Mouse (Mus musculus) CH12.LX (cell line): ENCODE data around the gene Nr1h4. TPM values are rescaled to one million over a fixed set of nuclear protein-coding genes. Genes with fewer than 3 reads are reported as not detected.

Experiments
- DNase-seq: peaks from one replicate; pipeline ENCODE4 v3.0.0-alpha.2; 2013; ENCODE audit errors: extremely low read depth
- H3K27ac ChIP-seq: 2 replicates; pipeline ENCODE4 v1.5.1; 2012; ENCODE audit warnings: low read depth, mild to moderate bottlenecking, control low read depth, moderate library complexity; ENCODE audit not compliant: insufficient read depth
- H3K27me3 ChIP-seq: replicated peaks from 2 replicates; pipeline ENCODE3; 2012; ENCODE audit warnings: inconsistent platforms
- H3K36me3 ChIP-seq, 2 experiments: replicated peaks in 1 of 2; 2 replicates each; pipeline versions ENCODE3 to v1.6.1; 2012; ENCODE audit warnings: inconsistent platforms in 1 of 2, low read length in 1 of 2, mild to moderate bottlenecking in 1 of 2, mixed read lengths in 1 of 2, moderate library complexity in 1 of 2; ENCODE audit not compliant: control insufficient read depth in 1 of 2, insufficient read depth in 1 of 2
- H3K4me1 ChIP-seq, 2 experiments: 2 replicates each; pipeline ENCODE4 v1.6.1; 2012; ENCODE audit warnings: inconsistent platforms in 1 of 2, moderate library complexity in 1 of 2; ENCODE audit not compliant: insufficient read depth in 2 of 2, control insufficient read depth in 1 of 2
- H3K4me2 ChIP-seq: 2 replicates; pipeline ENCODE4 v1.6.1; 2012; ENCODE audit warnings: low read depth, mild to moderate bottlenecking, control low read depth; ENCODE audit not compliant: poor library complexity, insufficient read depth, severe bottlenecking
- H3K4me3 ChIP-seq, 3 experiments: fragments of 150-350 bp in 1 of 3; sonication (generic) in 1 of 3; replicated peaks in 1 of 3; 2 replicates each; pipeline versions ENCODE3 to v1.5.1; 2011 to 2012; ENCODE audit warnings: low read depth in 2 of 3, low read length in 2 of 3, mild to moderate bottlenecking in 2 of 3, moderate library complexity in 2 of 3, control low read depth in 1 of 3, improper control_type of control experiment in 1 of 3, inconsistent platforms in 1 of 3, mixed read lengths in 1 of 3; ENCODE audit not compliant: poor library complexity in 1 of 3
- H3K79me2 ChIP-seq: replicated peaks from 2 replicates; pipeline ENCODE4 v1.6.1; 2012; ENCODE audit warnings: mild to moderate bottlenecking, moderate library complexity; ENCODE audit not compliant: control insufficient read depth, poor library complexity, insufficient read depth, severe bottlenecking; ENCODE audit errors: extremely low read depth
- H3K9ac ChIP-seq: 2 replicates; pipeline ENCODE4 v1.6.1; 2012; ENCODE audit warnings: low read depth, mild to moderate bottlenecking, control low read depth, moderate library complexity; ENCODE audit not compliant: insufficient read depth
- H3K9me3 ChIP-seq: replicated peaks from 2 replicates; pipeline ENCODE3; 2012; ENCODE audit warnings: low read length, inconsistent platforms, mixed read lengths
- BHLHE40 ChIP-seq: IDR thresholded peaks from 2 replicates; pipeline ENCODE4 v1.6.1; 2011; ENCODE audit warnings: mild to moderate bottlenecking, low read depth, low read length, improper control_type of control experiment
- CHD1 ChIP-seq: IDR thresholded peaks from 2 replicates; pipeline ENCODE4 v1.6.1; 2012; ENCODE audit warnings: low read depth, low read length, improper control_type of control experiment, inconsistent platforms
- CTCF ChIP-seq, 2 experiments: IDR thresholded peaks in 1 of 2; conservative IDR thresholded peaks in 1 of 2; 2 replicates each; pipeline ENCODE4 v1.5.1; 2011 to 2012; ENCODE audit warnings: low read depth in 2 of 2, low read length in 2 of 2, improper control_type of control experiment in 1 of 2, inconsistent platforms in 1 of 2, mild to moderate bottlenecking in 1 of 2, moderate library complexity in 1 of 2
- ETS1 ChIP-seq: conservative IDR thresholded peaks from 2 replicates; pipeline ENCODE4 v1.6.1; 2012; ENCODE audit warnings: low read depth, mild to moderate bottlenecking, inconsistent platforms, low read length, improper control_type of control experiment, moderate library complexity
- HCFC1 ChIP-seq: IDR thresholded peaks from 2 replicates; pipeline ENCODE4 v1.6.1; 2012; ENCODE audit warnings: low read depth, mild to moderate bottlenecking, inconsistent platforms, low read length, improper control_type of control experiment
- JUN ChIP-seq: IDR thresholded peaks from 2 replicates; pipeline ENCODE4 v1.6.1; 2011; ENCODE audit warnings: low read depth, mild to moderate bottlenecking, low read length, improper control_type of control experiment, moderate library complexity; ENCODE audit not compliant: insufficient read depth
- JUND ChIP-seq: conservative IDR thresholded peaks from 2 replicates; pipeline ENCODE4 v1.6.1; 2011; ENCODE audit warnings: low read depth, low read length, improper control_type of control experiment
- MAFK ChIP-seq: IDR thresholded peaks from 2 replicates; pipeline ENCODE4 v1.6.1; 2011; ENCODE audit warnings: low read length, improper control_type of control experiment; ENCODE audit not compliant: insufficient replicate concordance
- MAX ChIP-seq: IDR thresholded peaks from 2 replicates; pipeline ENCODE4 v1.6.1; 2011; ENCODE audit warnings: low read length, improper control_type of control experiment
- MEF2A ChIP-seq: IDR thresholded peaks from 2 replicates; pipeline ENCODE4 v1.6.1; 2014; ENCODE audit warnings: low read depth, mild to moderate bottlenecking, inconsistent platforms, low read length, improper control_type of control experiment, borderline replicate concordance
- MXI1 ChIP-seq: IDR thresholded peaks from 2 replicates; pipeline ENCODE4 v1.6.1; 2011; ENCODE audit warnings: mild to moderate bottlenecking, low read depth, low read length, improper control_type of control experiment
- MYC ChIP-seq: IDR thresholded peaks from 2 replicates; pipeline ENCODE4 v1.6.1; 2011; ENCODE audit warnings: low read depth, mild to moderate bottlenecking, improper control_type of control experiment, low read length
- NRF1 ChIP-seq: IDR thresholded peaks from 2 replicates; pipeline ENCODE4 v1.6.1; 2014; ENCODE audit warnings: low read depth, mild to moderate bottlenecking, inconsistent platforms, low read length, improper control_type of control experiment, moderate library complexity
- PAX5 ChIP-seq: IDR thresholded peaks from 2 replicates; pipeline ENCODE4 v1.6.1; 2012; ENCODE audit warnings: low read length, inconsistent platforms, mixed read lengths
- POLR2AphosphoS2 ChIP-seq: IDR thresholded peaks from 2 replicates; pipeline ENCODE4 v1.6.1; 2011; ENCODE audit warnings: low read depth, low read length, improper control_type of control experiment
- RAD21 ChIP-seq: IDR thresholded peaks from 2 replicates; pipeline ENCODE4 v1.6.1; 2011; ENCODE audit warnings: low read depth, mild to moderate bottlenecking, low read length, improper control_type of control experiment, moderate library complexity
- SMC3 ChIP-seq: IDR thresholded peaks from 2 replicates; pipeline ENCODE4 v1.6.1; 2011; ENCODE audit warnings: low read depth, low read length, improper control_type of control experiment
- TBP ChIP-seq: conservative IDR thresholded peaks from 2 replicates; pipeline ENCODE4 v1.6.1; 2011; ENCODE audit warnings: low read depth, low read length, improper control_type of control experiment
- USF1 ChIP-seq: IDR thresholded peaks from 2 replicates; pipeline ENCODE4 v1.6.1; 2014; ENCODE audit warnings: low read depth, mild to moderate bottlenecking, inconsistent platforms, low read length, improper control_type of control experiment
- USF2 ChIP-seq: conservative IDR thresholded peaks from 2 replicates; pipeline ENCODE4 v1.6.1; 2011; ENCODE audit warnings: low read depth, low read length, improper control_type of control experiment
- ZC3H11A ChIP-seq: IDR thresholded peaks from 2 replicates; pipeline ENCODE4 v1.6.1; 2012; ENCODE audit warnings: low read depth, mild to moderate bottlenecking, inconsistent platforms, low read length, improper control_type of control experiment
- ZMIZ1 ChIP-seq: IDR thresholded peaks from 2 replicates; pipeline ENCODE4 v1.6.1; 2012; ENCODE audit warnings: low read depth, mild to moderate bottlenecking, inconsistent platforms, low read length, improper control_type of control experiment
- ZNF384 ChIP-seq: IDR thresholded peaks from 2 replicates; pipeline ENCODE4 v1.6.1; 2012; ENCODE audit warnings: low read depth, low read length, improper control_type of control experiment, inconsistent platforms
- dilution Hi-C: fragments of 300-500 bp; cut with MboI; formaldehyde crosslinking; loops from 2 replicates; pipeline ENCODE4 v1.14.3; 2020; ENCODE audit warnings: low sequenced_read_pairs; ENCODE audit not compliant: extremely low pct_unique_long_range_greater_than_20kb, extremely low pct_ligation_motif_present
- in situ Hi-C: fragments of 300-500 bp; cut with MboI; formaldehyde crosslinking; loops from 3 replicates; pipeline ENCODE4 v1.14.3; 2019; ENCODE audit warnings: low sequenced_read_pairs, low pct_ligation_motif_present, low pct_unique_long_range_greater_than_20kb, mixed read lengths
- polyA plus RNA-seq: library from polyadenylated mRNA; unstranded; fragments of >175 nt; gene quantifications from 2 replicates; pipeline ENCODE4 v1.2.1, GENCODE M21; 2012; ENCODE audit warnings: low read depth; ENCODE audit not compliant: insufficient read length
- total RNA-seq, 2 experiments: library from RNA; depleted of rRNA; stranded (reverse); fragments of 300-350 nt in 1 of 2; fragments of >200 nt in 1 of 2; gene quantifications; 2 replicates each; pipeline ENCODE4 v1.2.3; 2012 to 2014

Gene Nr1h4
- total and polyA plus RNA-seq, 3 experiments: not detected

DNA sequence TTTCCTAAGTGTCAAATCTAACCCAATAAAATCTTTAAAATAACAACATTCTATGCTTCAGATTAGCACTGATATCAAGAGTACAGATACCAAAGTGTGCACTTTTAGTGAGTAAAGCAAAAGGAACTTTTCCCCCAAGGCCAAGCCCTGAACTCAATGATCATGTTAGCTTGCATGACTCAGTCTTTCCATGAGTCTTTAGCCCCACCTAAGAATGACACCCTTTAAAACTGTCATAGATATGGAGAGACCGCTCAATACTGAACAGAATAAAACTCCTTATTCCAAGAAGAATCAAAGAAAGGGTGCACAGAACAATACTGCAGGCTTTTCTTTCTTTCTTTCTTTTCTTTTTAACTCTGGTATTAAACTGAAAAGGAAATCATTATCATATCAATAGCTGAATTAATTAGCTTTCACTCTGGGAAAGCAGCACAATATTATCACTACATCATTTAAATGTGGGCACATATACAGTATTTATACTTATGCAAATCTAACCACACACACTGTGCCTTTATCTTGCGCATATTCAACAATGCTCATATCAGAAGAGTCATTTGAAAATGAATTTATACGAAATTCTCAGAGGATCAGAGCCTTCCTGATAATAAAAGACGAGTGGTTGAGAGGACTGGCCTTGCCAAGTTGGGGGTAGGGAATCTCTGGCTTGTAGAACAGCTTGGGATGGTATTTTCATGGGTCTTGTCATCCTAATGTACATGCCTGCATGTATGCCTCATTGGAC, 46.2 kb downstream of the Nr1h4 start:
- Histone ChIP-seq H3K27ac (no peak overlapping the region), H3K9me3 (no peaks in the 10 kb centered on the region), H3K27me3 (no peaks in the 10 kb centered on the region), H3K36me3 (no peaks in the 10 kb centered on the region), H3K9ac (no peak overlapping the region), H3K4me1 (peaks cover 0 to 4% of the 10 kb centered on the region in 2 experiments; a peak in 1 of 4 replicates), H3K4me3 (no peak overlapping the region), H3K4me2 (no peak overlapping the region), H3K79me2 (no peaks in the 10 kb centered on the region)
- DNase-seq: peak; percentile 15
- TF ChIP-seq JUN: peak; percentile 44
- peak; percentile 78 for TF ChIP-seq JUND
- no peak for TF ChIP-seq TBP
- TF ChIP-seq ZNF384: no peak
- dilution Hi-C loops: no loop called here
- in situ Hi-C loops: no loop called here

DNA sequence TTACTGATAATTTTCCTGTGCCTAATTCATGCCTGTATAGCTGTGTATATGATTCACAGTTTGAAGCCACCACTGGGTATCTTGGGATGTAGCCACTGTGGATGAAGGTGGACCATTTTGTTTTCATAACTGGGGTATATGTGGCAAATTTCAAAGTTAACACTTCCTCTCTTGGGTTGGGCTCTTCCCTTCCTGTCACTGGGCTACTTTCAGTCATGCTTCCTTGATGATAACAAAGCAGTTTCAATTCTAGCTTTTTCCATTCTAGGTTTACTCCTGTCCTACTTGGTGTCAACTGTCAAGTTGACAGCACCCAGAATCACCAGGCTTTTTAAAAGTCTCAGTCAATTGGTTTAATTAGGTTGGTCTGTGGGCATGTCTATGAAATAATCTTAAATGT, 48.5 kb downstream of the Nr1h4 start:
- Histone ChIP-seq H3K9me3 (no peaks in the 10 kb centered on the region), H3K4me2 (no peak overlapping the region), H3K79me2 (no peaks in the 10 kb centered on the region), H3K4me1 (peaks cover 0 to 4% of the 10 kb centered on the region in 2 experiments; a peak in 1 of 4 replicates), H3K4me3 (no peak overlapping the region), H3K27me3 (no peaks in the 10 kb centered on the region), H3K27ac (no peak overlapping the region), H3K36me3 (no peaks in the 10 kb centered on the region), H3K9ac (no peak overlapping the region)
- dilution Hi-C loops: no loop called here
- no peak for DNase-seq
- in situ Hi-C loops: no loop called here
- TF ChIP-seq PAX5: no peak
- no peak for TF ChIP-seq RAD21
- no peak for TF ChIP-seq NRF1
- TF ChIP-seq ZMIZ1: no peak
- no peak for TF ChIP-seq POLR2AphosphoS2
- TF ChIP-seq USF1: no peak
- no peak for TF ChIP-seq ZC3H11A
- TF ChIP-seq ETS1: no peak
- no peak for TF ChIP-seq MXI1
- TF ChIP-seq MAFK: no peak
- no peak for TF ChIP-seq CTCF (conservative IDR thresholded peaks at IDR 0.05 in 1 of 2, IDR thresholded peaks at IDR 0.05 in 1 of 2; ENCODE audit: low read depth in 2 of 2, low read length in 2 of 2)
- no peak for TF ChIP-seq MYC
- no peak for TF ChIP-seq ZNF384
- TF ChIP-seq SMC3: no peak
- no peak for TF ChIP-seq CHD1
- TF ChIP-seq MAX: no peak
- no peak for TF ChIP-seq MEF2A
- no peak for TF ChIP-seq BHLHE40
- TF ChIP-seq USF2: no peak
- TF ChIP-seq HCFC1: no peak
